Mouse (Mus musculus) limb, embryonic 11.5 days (tissue): ENCODE data around the gene Ilf3. TPM values are rescaled to one million over a fixed set of nuclear protein-coding genes. Genes with fewer than 3 reads are reported as not detected.

ENCODE experiments used
- ATAC-seq: fragments of 200-750 bp; cut with Nextera tagmentation; 2 replicates; pipeline ENCODE4 v1.8.0; 2017; ENCODE audit warnings: low read depth; ENCODE audit not compliant: insufficient number of reproducible peaks, low FRiP score, low TSS enrichment
- DNase-seq: peaks from one replicate; pipeline ENCODE4 v3.0.0-alpha.2; 2015; ENCODE audit warnings: low spot score
- H3K27ac ChIP-seq: fragments of 300-500 bp; sonication (generic); replicated peaks from 2 replicates; pipeline ENCODE4 v1.5.1; 2014; ENCODE audit warnings: low read depth, mild to moderate bottlenecking, low read length
- H3K27me3 ChIP-seq: fragments of 300-500 bp; sonication (generic); 2 replicates; pipeline ENCODE4 v1.6.1; 2014; ENCODE audit warnings: mild to moderate bottlenecking, low read length, mixed read lengths; ENCODE audit not compliant: control insufficient read depth, insufficient read depth
- H3K36me3 ChIP-seq: fragments of 300-500 bp; sonication (generic); 2 replicates; pipeline ENCODE4 v1.6.1; 2014; ENCODE audit warnings: mild to moderate bottlenecking, low read length, moderate library complexity, mixed read lengths; ENCODE audit not compliant: control insufficient read depth, insufficient read depth
- H3K4me1 ChIP-seq: fragments of 300-500 bp; sonication (generic); 2 replicates; pipeline ENCODE4 v1.6.1; 2014; ENCODE audit warnings: low read length, mixed read lengths; ENCODE audit not compliant: control insufficient read depth, insufficient read depth
- H3K4me2 ChIP-seq: fragments of 300-500 bp; sonication (generic); 2 replicates; pipeline ENCODE4 v1.6.1; 2014; ENCODE audit warnings: low read depth, mild to moderate bottlenecking, moderate library complexity; ENCODE audit not compliant: severe bottlenecking
- H3K4me3 ChIP-seq: fragments of 300-500 bp; sonication (generic); 2 replicates; pipeline ENCODE4 v1.5.1; 2014; ENCODE audit warnings: low read depth, low read length
- H3K9ac ChIP-seq: fragments of 300-500 bp; sonication (generic); 2 replicates; pipeline ENCODE4 v1.6.1; 2014; ENCODE audit warnings: mild to moderate bottlenecking, low read length
- H3K9me3 ChIP-seq: fragments of 300-500 bp; sonication (generic); 2 replicates; pipeline ENCODE4 v1.6.1; 2016; ENCODE audit warnings: low read length; ENCODE audit not compliant: control insufficient read depth
- WGBS: fragments of 180-500 bp; shearing (Covaris S2); extraction: QIAGEN DNeasy Blood & Tissue Kit; methylation state at CpG from one replicate; pipeline ENCODE4 v1.1.7; 2014; 5-methylcytosine and 5-hydroxymethylcytosine counted together
- polyA plus RNA-seq: library from polyadenylated mRNA; unstranded; fragments of >200 nt; fragmentation: Nextera tagmentation; extraction: Ambion mirVana; gene quantifications from 2 replicates; pipeline ENCODE4 v1.2.1, GENCODE M21; 2014

Gene Ilf3
- polyA plus RNA-seq, 1 experiment from 2014 or later, result 268 TPM

DNA sequence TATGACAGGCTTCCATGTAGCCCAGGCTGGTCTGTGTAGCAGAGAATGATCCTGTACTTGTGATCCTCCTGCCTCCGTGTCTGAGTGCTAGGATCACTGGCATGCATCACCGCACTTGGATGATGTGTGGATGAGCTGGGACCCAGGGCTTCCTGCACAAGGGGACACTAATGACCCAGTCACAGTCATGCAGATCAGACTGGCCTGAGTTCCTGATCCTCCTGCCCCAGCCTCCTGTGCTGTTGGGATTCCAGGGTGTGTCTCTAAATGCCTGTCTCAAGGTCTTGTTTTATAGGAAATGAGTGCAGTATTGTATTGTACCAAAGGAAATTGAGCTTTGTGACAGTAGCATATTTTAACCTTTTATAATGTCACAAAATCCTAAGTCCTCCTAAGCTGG is 50.2 kb downstream of the Ilf3 start:
- ATAC-seq, result no peak
- Histone ChIP-seq H3K4me3 (no peak overlapping the region), H3K4me1 (no peaks in the 10 kb centered on the region), H3K27me3 (no peaks in the 10 kb centered on the region), H3K9me3 (no peaks in the 10 kb centered on the region), H3K27ac (no peak overlapping the region), H3K4me2 (no peak overlapping the region), H3K9ac (no peak overlapping the region), H3K36me3 (peaks cover 19% of the 10 kb centered on the region; the same call in 1 of the 2 replicates)
- whole genome bisulfite sequencing, result 91% methylated on average over 2 of the region's 2 CpGs
- no peak for DNase-seq

- H3K4me1 ChIP-seq, result no peaks in the 10 kb centered on the region
- H3K27ac ChIP-seq, result no peak overlapping the region
- H3K4me3 ChIP-seq, result no peak overlapping the region
- peaks cover 19% of the 10 kb centered on the region; the same call in 1 of the 2 replicates for H3K36me3 ChIP-seq
- 90% methylated on average over 2 of the region's 2 CpGs for WGBS
- H3K27me3 ChIP-seq, result no peaks in the 10 kb centered on the region
- H3K9me3 ChIP-seq, result no peaks in the 10 kb centered on the region
- ATAC-seq (no peak), DNase-seq (no peak)
- H3K9ac ChIP-seq, result no peak overlapping the region
- no peak overlapping the region for H3K4me2 ChIP-seq
Measured at GRCm38 (mm10) chr9:21419646-21420045, 52.0 kb downstream of the Ilf3 start.

- Histone ChIP-seq H3K27me3 (no peaks in the 10 kb centered on the region), H3K27ac (peak within 1 kb of the TSS; percentile 64; the same call in 1 of the 2 replicates), H3K9me3 (no peaks in the 10 kb centered on the region), H3K4me2 (peak within 1 kb of the TSS; percentile 84), H3K4me1 (peaks cover 10% of the 10 kb centered on the region), H3K4me3 (peak within 1 kb of the TSS; percentile 96), H3K36me3 (peaks cover 10% of the 10 kb centered on the region; the same call in 1 of the 2 replicates), H3K9ac (peak within 1 kb of the TSS; percentile 87)
- peak; percentile 98 for DNase-seq
- ATAC-seq, result peak; percentile 98
- WGBS, result under 1% methylated on average over 82 of the region's 82 CpGs
Measured at GRCm38 (mm10) chr9:21424631-21425555, 57.2 kb downstream of the Ilf3 start, which contains the start of gene Dnm2. Dnm2 (plus strand) TSS chr9:21424908.

- no peak for DNase-seq
- H3K27me3 ChIP-seq, result no peaks in the 10 kb centered on the region
- no peak overlapping the region for H3K27ac ChIP-seq
- H3K9me3 ChIP-seq, result no peaks in the 10 kb centered on the region
- H3K4me2 ChIP-seq, result peak overlapping the region; percentile 84
- no peak for ATAC-seq
- H3K4me1 ChIP-seq, result peaks cover 10% of the 10 kb centered on the region
- peak overlapping the region; percentile 87 for H3K9ac ChIP-seq
- peak overlapping the region; percentile 96 for H3K4me3 ChIP-seq
- peaks cover 5% of the 10 kb centered on the region; the same call in 1 of the 2 replicates for H3K36me3 ChIP-seq
- 4% methylated on average over 6 of the region's 6 CpGs for WGBS
Measured at GRCm38 (mm10) chr9:21425556-21425945, 57.9 kb downstream of the Ilf3 start.

DNA sequence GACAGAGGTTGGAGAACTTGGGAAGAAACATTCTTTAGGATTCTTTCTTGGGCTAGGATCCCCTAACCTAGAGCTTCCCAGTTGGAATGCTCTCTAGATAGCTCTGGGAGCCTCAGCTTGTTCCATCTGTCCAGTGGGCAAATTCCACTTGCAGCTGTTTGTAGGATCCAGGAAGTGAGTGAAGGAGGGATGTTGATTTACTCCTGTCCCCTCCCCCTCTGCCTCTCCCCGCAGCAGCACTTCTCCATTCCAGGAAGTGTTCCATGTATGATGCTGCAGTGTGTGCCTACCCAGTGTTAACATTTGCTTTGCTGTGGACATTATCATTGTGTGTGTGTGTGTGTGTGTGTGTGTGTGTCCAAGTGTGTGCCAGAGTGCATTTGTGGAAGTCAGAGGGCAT is 58.3 kb downstream of the Ilf3 start:
- DNase-seq (no peak), ATAC-seq (no peak)
- Histone ChIP-seq H3K9ac (peak overlapping the region; percentile 87), H3K4me3 (peak overlapping the region; percentile 96), H3K9me3 (no peaks in the 10 kb centered on the region), H3K27ac (no peak overlapping the region), H3K36me3 (peaks cover under 1% of the 10 kb centered on the region; the same call in 1 of the 2 replicates), H3K4me1 (peaks cover 10% of the 10 kb centered on the region), H3K4me2 (peak overlapping the region; percentile 84), H3K27me3 (no peaks in the 10 kb centered on the region)
- 7% methylated on average over 1 of the region's 1 CpGs for WGBS

- Histone ChIP-seq H3K4me2 (peak overlapping the region; percentile 84; the same call in 1 of the 2 replicates), H3K4me1 (peaks cover 10% of the 10 kb centered on the region), H3K9ac (no peak overlapping the region), H3K36me3 (no peaks in the 10 kb centered on the region; the same call in 1 of the 2 replicates), H3K4me3 (0 out of 2 replicates have a peak overlapping the region, but pooled peaks have one; percentile 96), H3K27ac (no peak overlapping the region), H3K9me3 (no peaks in the 10 kb centered on the region), H3K27me3 (no peaks in the 10 kb centered on the region)
- ATAC-seq (no peak), DNase-seq (no peak)
- WGBS, result 78% methylated on average over 2 of the region's 2 CpGs
Measured at GRCm38 (mm10) chr9:21426525-21426924, 58.9 kb downstream of the Ilf3 start.

DNA sequence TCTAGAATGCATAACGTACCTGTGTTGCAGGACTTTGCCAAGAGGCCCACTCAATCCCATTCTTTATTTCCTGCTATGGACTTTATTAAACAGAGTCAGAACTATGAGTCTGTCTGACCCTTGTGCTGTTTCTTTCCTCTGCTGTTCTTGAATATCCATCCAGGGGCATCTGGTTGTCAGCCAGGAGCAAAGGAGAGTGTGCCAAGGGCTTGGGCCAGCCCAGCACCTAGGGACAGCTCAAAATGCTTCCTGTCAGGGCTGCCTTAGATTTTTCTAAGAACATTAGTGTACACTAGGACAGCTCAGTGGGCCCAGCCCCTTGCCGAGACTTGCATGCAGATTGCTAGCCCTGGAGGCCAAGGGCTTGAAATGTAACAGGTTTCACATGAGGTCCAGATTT is 60.1 kb downstream of the Ilf3 start:
- Histone ChIP-seq H3K4me1 (peaks cover 10% of the 10 kb centered on the region), H3K36me3 (no peaks in the 10 kb centered on the region), H3K4me3 (no peak overlapping the region), H3K9me3 (no peaks in the 10 kb centered on the region), H3K9ac (no peak overlapping the region), H3K27ac (no peak overlapping the region), H3K4me2 (no peak overlapping the region), H3K27me3 (no peaks in the 10 kb centered on the region)
- DNase-seq (no peak), ATAC-seq (no peak)
- 91% methylated on average over 2 of the region's 2 CpGs for WGBS

DNA sequence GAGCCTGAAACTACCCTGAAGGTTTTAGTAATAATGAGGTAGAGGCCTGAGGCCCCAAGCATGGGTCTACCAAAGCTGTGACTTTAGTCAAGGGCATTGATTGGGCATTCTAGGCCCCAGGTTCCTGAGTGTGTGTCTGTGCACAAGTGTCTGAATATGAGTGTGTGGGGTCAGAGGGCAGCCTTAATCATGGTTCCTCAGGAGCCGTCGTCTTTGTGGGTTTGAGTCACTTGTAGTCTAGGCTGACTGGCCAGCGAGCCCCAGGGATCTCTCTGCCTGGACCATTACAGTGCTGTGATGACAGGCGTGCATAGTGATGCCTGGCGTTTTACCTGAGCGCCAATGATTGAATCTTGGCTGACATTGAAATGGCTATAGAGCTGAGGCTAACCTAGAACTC is 60.5 kb downstream of the Ilf3 start:
- 86% methylated on average over 6 of the region's 6 CpGs for WGBS
- no peak overlapping the region for H3K27ac ChIP-seq
- H3K4me3 ChIP-seq, result no peak overlapping the region
- ATAC-seq (no peak), DNase-seq (no peak)
- no peaks in the 10 kb centered on the region for H3K36me3 ChIP-seq
- no peaks in the 10 kb centered on the region for H3K9me3 ChIP-seq
- no peak overlapping the region for H3K9ac ChIP-seq
- no peaks in the 10 kb centered on the region for H3K27me3 ChIP-seq
- H3K4me1 ChIP-seq, result peaks cover 10% of the 10 kb centered on the region
- no peak overlapping the region for H3K4me2 ChIP-seq
